Mouse (Mus musculus) MEL (cell line): Measurements from ENCODE around the gene Zar1. TPM values are rescaled to one million over a fixed set of nuclear protein-coding genes. Genes with fewer than 3 reads are reported as not detected.

Experiments used
- DNase-seq: peaks from one replicate; pipeline ENCODE4 v3.0.0; 2011; ENCODE audit warnings: low read depth, low spot score
- H3K27ac ChIP-seq: 2 replicates; pipeline ENCODE4 v1.5.1; 2012; ENCODE audit warnings: low read depth, mild to moderate bottlenecking, control low read depth, low read length, moderate library complexity; ENCODE audit not compliant: control insufficient read depth
- H3K27me3 ChIP-seq, 2 experiments: fragments of 150-350 bp in 1 of 2; sonication (generic) in 1 of 2; 2 replicates each; pipeline ENCODE4 v1.6.1; 2012; ENCODE audit warnings: low read length in 2 of 2, mild to moderate bottlenecking in 2 of 2, improper control_type of control experiment in 1 of 2, moderate library complexity in 1 of 2; ENCODE audit not compliant: insufficient read depth in 2 of 2, control insufficient read depth in 1 of 2
- H3K36me3 ChIP-seq, 2 experiments: 2 replicates each; pipeline ENCODE4 v1.6.1; 2012 to 2014; ENCODE audit warnings: low read length in 2 of 2, improper control_type of control experiment in 1 of 2, inconsistent platforms in 1 of 2, mild to moderate bottlenecking in 1 of 2; ENCODE audit not compliant: insufficient read depth in 2 of 2, control insufficient read depth in 1 of 2
- H3K4me1 ChIP-seq, 2 experiments: fragments of 150-350 bp in 1 of 2; sonication (generic) in 1 of 2; 2 replicates each; pipeline ENCODE4 v1.6.1; 2012; ENCODE audit warnings: low read length in 2 of 2, improper control_type of control experiment in 1 of 2, mild to moderate bottlenecking in 1 of 2; ENCODE audit not compliant: insufficient read depth in 2 of 2, control insufficient read depth in 1 of 2
- H3K4me3 ChIP-seq, 2 experiments: fragments of 150-350 bp in 1 of 2; sonication (generic) in 1 of 2; 2 replicates each; pipeline ENCODE4 v1.5.1; 2012; ENCODE audit warnings: low read depth in 2 of 2, low read length in 2 of 2, mild to moderate bottlenecking in 2 of 2, moderate library complexity in 2 of 2, control low read depth in 1 of 2, improper control_type of control experiment in 1 of 2; ENCODE audit not compliant: control insufficient read depth in 1 of 2, insufficient read depth in 1 of 2
- H3K79me2 ChIP-seq: 2 replicates; pipeline ENCODE4 v1.6.1; 2012; ENCODE audit warnings: mild to moderate bottlenecking, low read length, moderate library complexity; ENCODE audit not compliant: control insufficient read depth, poor library complexity, insufficient read depth
- H3K9ac ChIP-seq: 2 replicates; pipeline ENCODE4 v1.6.1; 2012; ENCODE audit warnings: low read depth, mild to moderate bottlenecking, control low read depth, low read length, moderate library complexity; ENCODE audit not compliant: control insufficient read depth, poor library complexity, severe bottlenecking
- H3K9me3 ChIP-seq: fragments of 150-350 bp; sonication (generic); replicated peaks from 2 replicates; pipeline ENCODE4 v1.6.1; 2012; ENCODE audit warnings: mild to moderate bottlenecking, low read length, improper control_type of control experiment, moderate library complexity; ENCODE audit not compliant: insufficient read depth
- HCFC1 ChIP-seq: IDR thresholded peaks from 2 replicates; pipeline ENCODE4 v1.6.1; 2012; ENCODE audit warnings: low read depth, mild to moderate bottlenecking, inconsistent platforms, low read length, improper control_type of control experiment, moderate library complexity
- KAT2A ChIP-seq: conservative IDR thresholded peaks from 2 replicates; pipeline ENCODE4 v1.6.1; 2012; ENCODE audit warnings: low read depth, low read length, improper control_type of control experiment, inconsistent platforms
- MEF2A ChIP-seq: IDR thresholded peaks from 2 replicates; pipeline ENCODE4 v1.6.1; 2014; ENCODE audit warnings: low read depth, mild to moderate bottlenecking, inconsistent platforms, low read length, improper control_type of control experiment; ENCODE audit not compliant: poor library complexity, insufficient replicate concordance, severe bottlenecking; ENCODE audit errors: extremely low read depth
- POLR2A ChIP-seq, 2 experiments: IDR thresholded peaks; 2 replicates each; pipeline ENCODE4 v1.6.1; 2011 to 2012; ENCODE audit warnings: low read length in 2 of 2, mild to moderate bottlenecking in 2 of 2, control low read depth in 1 of 2, improper control_type of control experiment in 1 of 2, low read depth in 1 of 2, moderate library complexity in 1 of 2; ENCODE audit not compliant: control insufficient read depth in 1 of 2, insufficient read depth in 1 of 2, poor library complexity in 1 of 2
- RAD21 ChIP-seq: IDR thresholded peaks from 2 replicates; pipeline ENCODE4 v1.6.1; 2011; ENCODE audit warnings: mild to moderate bottlenecking, low read depth, low read length, improper control_type of control experiment
- TAL1 ChIP-seq: IDR thresholded peaks from 2 replicates; pipeline ENCODE4 v1.6.1; 2012; ENCODE audit warnings: mild to moderate bottlenecking, inconsistent platforms, low read length, moderate library complexity, mixed read lengths
- ZC3H11A ChIP-seq: IDR thresholded peaks from 2 replicates; pipeline ENCODE4 v1.6.1; 2012; ENCODE audit warnings: low read depth, mild to moderate bottlenecking, inconsistent platforms, low read length, improper control_type of control experiment
- ZNF384 ChIP-seq: IDR thresholded peaks from 2 replicates; pipeline ENCODE4 v1.6.1; 2012; ENCODE audit warnings: low read depth, mild to moderate bottlenecking, inconsistent platforms, low read length, improper control_type of control experiment
- polyA plus RNA-seq, 2 experiments: library from polyadenylated mRNA; stranded (reverse) in 1 of 2; unstranded in 1 of 2; fragments of >175 nt in 1 of 2; fragments of >200 nt in 1 of 2; gene quantifications; 2 replicates each; pipeline versions ENCODE4 v1.2.1 to v1.2.4; 2012; ENCODE audit warnings: low replicate concordance in 2 of 2, low read depth in 1 of 2; ENCODE audit not compliant: insufficient read length in 2 of 2, insufficient read depth in 1 of 2, missing spikeins in 1 of 2
- total RNA-seq: library from RNA; depleted of rRNA; stranded (reverse); fragments of 300-350 nt; gene quantifications from 2 replicates; pipeline ENCODE4 v1.2.3, GENCODE M21; 2012; rRNA removed

Gene Zar1
- total and polyA plus RNA-seq, 3 experiments: 0.93 TPM; not detected in 2

DNA sequence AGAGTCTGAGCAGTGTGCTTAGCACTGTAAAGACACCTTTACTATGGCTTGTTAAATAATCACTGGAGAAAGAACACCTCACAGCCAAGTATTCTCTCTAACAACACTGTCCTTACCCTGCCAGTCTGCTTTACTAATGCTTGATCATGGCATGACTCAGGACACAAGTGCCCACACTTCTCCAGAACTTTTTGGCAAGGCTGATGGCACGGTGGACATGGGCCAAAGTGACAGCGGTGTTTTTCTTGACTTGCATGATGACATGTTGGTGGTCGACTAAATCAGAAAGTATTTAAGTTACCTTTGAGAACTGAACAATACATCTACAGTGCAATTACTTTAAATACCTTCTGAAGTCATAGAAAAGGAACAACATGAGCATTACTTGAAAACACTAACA is 52.2 kb downstream of the Zar1 start:
- Histone ChIP-seq H3K79me2 (no peaks in the 10 kb centered on the region), H3K4me3 (no peak overlapping the region), H3K27ac (no peak overlapping the region), H3K4me1 (no peaks in the 10 kb centered on the region), H3K27me3 (no peaks in the 10 kb centered on the region), H3K36me3 (peaks cover 0 to 48% of the 10 kb centered on the region in 2 experiments; a peak in 2 of 4 replicates), H3K9ac (no peak overlapping the region), H3K9me3 (no peaks in the 10 kb centered on the region)
- TF ChIP-seq RAD21 (no peak), ZC3H11A (no peak), HCFC1 (no peak), POLR2A (IDR thresholded peaks at IDR 0.05; ENCODE audit: control insufficient read depth in 1 of 2, insufficient read depth in 1 of 2, low read depth in 1 of 2, low read length in 2 of 2, poor library complexity in 1 of 2) (no peak), MEF2A (no peak), TAL1 (no peak), KAT2A (no peak), ZNF384 (no peak)
- DNase-seq: no peak

Other genes starting within 250 kb of the Zar1 start
- gene Corin, start 76.8 kb downstream of the Zar1 start, total RNA-seq: not detected in 2 replicates
- gene Corin, start 76.8 kb downstream of the Zar1 start, polyA plus RNA-seq: not detected
- gene Nfxl1, start 21.6 kb downstream of the Zar1 start, total RNA-seq: 13.0 and 13.5 TPM in 2 replicates
- gene Nfxl1, start 21.6 kb downstream of the Zar1 start, polyA plus RNA-seq: 10 to 100 TPM in 1 of 2 experiments, not detected in 1; 18.9 TPM
- gene Gm5868, start 6.3 kb upstream of the Zar1 start, total RNA-seq: not detected in 2 replicates
- not detected for gene Gm5868, start 6.3 kb upstream of the Zar1 start, polyA plus RNA-seq
- gene Cnga1, start 63.0 kb upstream of the Zar1 start, total RNA-seq: 0.10 TPM in 1 of 2 replicates, not detected in the other
- gene Cnga1, start 63.0 kb upstream of the Zar1 start, polyA plus RNA-seq: under 1 TPM in 1 of 2 experiments, not detected in 1; 0.04 TPM
- gene Nipal1, start 66.5 kb upstream of the Zar1 start, total RNA-seq: 0.13 TPM in 1 of 2 replicates, not detected in the other
- under 1 TPM in 1 of 2 experiments, not detected in 1; 0.35 TPM for gene Nipal1, start 66.5 kb upstream of the Zar1 start, polyA plus RNA-seq
- gene Txk, start 171.5 kb upstream of the Zar1 start, total RNA-seq: 0.23 and 0.26 TPM in 2 replicates
- gene Txk, start 171.5 kb upstream of the Zar1 start, polyA plus RNA-seq: under 1 TPM in 1 of 2 experiments, not detected in 1; 0.10 TPM